Mouse (Mus musculus): Measurements from ENCODE around the gene Cd164l2.

The Cd164l2 gene

DNA sequence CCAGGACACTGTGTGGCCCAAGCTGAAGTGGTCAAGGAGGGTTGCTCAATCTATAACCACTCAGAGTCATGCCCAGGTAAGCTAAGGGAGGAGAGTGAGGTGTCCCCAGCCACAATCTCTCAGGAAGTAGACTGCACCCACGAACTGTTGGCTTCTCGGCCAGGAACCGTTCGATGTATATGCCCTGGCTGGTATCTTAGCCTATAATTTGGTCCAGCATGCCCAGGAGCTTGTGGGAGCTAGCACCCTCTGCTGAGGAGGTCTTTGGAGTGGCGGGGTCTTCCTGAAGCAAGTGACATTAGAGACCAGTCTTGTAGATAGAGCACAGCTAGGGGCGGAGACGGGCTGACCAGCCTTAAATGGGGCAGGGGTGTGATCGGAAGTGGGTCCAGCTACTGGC, 9.8 kb downstream of the Cd164l2 start:
- 90% methylated on average over 8 of the region's 8 CpGs for WGBS

DNA sequence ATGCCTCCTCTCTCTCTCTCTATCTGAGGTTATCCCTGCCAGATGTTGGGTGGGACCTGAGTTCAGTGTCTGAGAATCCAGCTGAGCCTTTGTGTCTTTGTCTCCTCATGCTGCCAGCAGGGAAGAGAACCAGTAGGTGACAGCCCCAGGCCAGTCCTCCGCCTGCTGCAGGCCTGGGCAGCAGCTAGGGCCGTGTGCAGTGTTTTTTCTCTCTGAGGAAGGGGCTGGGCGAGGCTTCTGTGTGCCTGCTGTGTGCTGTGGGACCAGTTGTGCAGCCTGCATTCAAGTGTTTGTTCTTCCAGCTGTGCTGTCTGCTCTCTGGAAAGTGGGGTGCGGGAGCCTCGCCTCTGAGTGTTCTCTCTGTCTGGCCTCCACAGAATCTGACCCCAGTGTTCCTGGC, 11.9 kb downstream of the Cd164l2 start:
- WGBS: 68% methylated on average over 5 of the region's 5 CpGs

DNA sequence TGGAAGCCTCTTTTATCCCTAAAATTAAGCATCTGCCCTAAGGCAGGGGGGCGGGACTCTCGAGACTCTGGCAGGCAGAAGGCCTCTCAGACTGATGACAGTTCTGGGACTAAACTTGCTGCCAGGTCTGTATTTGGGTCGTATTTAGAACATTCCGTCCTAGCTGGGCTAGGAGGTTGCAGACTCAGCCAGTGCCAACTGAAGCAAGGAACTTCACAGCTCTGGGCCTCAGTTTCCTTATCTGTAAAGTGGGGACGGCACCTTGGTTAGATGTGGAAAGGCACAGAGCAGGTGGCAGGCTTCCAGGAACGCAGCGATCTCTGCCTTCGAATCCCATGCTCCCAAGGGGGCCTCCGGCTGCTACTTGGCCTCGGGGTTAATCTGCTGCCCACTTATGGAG, 14.1 kb downstream of the Cd164l2 start:
- 63% methylated on average over 10 of the region's 10 CpGs for WGBS

DNA sequence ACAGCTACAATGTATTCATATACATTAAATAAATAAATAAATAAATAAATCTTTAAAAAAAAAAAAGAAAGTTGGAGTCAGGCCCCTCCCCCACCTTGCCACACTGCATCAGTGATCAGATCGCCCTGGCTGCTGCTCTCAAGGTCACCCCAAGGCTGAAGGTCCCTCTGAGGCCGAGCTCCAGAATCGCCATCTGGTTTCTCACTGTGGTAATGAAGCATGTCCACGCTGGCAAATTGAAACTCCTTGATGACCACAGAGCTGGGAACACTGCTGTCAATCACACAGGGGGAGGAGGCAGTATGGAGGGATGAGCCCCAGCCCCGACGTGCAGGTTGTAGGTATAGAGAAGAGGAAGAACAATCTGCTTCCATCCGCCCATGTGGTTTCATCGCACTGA, 15.7 kb downstream of the Cd164l2 start:
- 64% methylated on average over 8 of the region's 8 CpGs for WGBS

DNA sequence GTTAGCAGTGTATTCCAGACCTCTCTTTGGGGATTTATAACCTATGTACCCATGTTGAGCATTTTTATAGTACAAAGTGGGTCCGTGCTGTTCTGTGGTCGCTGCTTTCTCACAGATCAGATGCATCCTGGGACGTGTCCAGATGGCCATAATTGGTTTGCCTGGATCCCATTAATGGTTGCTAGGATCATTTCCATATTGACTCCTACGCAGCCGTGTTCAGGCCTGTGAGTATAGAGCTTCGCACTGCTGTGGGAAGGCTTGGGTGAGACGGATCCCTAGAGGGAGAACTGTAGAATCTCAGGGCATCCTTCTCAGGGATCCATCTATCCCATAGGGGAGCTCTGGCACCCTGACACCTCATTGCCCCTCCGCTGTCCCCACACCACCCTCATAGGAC, 17.7 kb downstream of the Cd164l2 start:
- WGBS: 79% methylated on average over 8 of the region's 8 CpGs

DNA sequence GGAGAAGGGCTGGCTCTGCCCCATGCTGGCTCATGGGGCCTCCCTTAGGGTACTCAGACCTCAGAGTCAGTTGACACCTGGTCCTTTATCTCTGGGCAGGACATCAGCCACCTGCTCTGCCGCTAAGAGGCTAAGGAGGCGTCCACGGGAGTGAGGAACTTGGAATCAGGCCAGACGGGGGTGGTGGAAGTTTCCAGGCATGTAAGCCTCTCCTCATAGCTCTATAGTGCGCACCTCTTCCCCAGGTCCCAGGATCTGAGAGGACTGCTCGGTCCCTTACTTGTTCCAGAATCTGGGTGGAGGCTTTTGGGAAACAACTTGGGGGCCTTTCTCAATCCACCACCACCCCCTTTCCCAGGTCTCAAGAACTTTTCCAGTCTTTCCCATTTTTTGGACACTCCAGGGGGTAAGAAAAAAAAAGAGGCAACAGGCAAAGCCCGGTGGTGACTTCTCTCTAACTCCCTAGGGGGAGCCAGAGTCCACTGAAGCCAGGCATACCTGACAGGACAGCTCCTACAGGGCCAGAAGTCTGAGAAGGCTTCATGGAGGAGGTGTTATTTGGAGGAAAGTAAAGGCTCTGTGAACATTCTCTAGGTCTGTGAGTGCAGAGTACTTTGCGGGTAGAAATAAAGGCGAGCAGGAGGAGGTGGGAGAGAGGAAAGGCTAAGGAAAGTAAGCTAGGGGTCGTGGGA, 21.5 kb downstream of the Cd164l2 start:
- WGBS: 45% methylated on average over 10 of the region's 10 CpGs

DNA sequence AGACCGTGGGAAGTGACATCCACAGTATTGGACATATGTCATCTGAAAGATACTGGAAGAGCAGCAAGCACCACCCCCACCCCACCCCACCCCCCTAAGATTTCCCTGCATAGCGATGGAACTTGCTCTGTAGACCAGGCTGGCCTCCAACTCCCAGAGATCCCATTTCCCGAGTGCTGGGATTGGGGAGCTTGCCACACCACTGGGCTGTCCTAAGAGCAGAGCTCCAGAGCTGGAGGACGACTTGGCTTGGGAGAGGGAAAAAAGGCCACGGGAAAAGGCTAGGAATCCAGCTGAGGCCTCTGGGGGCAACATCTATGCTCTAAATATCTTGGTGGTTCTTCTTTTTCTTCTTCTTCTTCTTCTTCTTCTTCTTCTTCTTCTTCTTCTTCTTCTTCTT, 22.8 kb downstream of the Cd164l2 start:
- WGBS: 72% methylated on average over 5 of the region's 5 CpGs

DNA sequence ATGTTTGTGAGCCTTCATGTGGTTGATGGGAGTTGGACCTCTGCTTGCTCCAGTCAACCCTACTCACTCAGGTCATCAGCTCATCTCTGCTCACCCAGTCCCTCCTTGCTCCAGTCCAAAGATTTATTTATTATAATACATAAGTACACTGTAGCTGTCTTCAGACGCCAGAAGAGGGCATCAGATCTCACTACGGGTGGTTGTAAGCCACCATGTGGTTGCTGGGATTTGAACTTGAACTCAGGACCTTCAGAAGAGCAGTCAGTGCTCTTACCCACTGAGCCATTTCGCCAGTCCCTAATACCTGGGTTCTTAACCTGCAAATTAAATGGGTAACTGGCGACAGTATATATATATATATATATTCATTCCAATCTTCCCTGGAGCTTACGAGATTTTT, 23.5 kb downstream of the Cd164l2 start:
- 82% methylated on average over 5 of the region's 5 CpGs for WGBS

DNA sequence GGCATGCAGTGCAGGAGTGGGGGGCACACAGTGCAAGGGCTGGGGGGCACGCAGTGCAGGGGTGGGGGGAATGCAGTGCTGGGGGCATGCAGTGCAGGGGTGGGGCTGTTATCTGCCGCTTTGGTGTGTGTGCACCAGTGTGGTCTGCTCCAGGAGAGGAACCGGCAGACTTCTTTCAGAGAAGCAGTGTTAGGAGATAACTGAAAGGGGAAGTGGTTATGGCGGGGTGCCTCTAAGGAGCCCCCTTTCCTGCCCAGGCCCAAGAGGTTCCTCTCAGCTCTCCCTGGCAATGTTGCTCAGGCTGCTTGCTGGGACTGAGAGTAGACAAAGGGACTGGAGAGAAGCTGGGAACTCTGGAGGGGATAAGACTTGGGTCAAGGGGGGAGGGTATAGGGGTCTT, 26.0 kb downstream of the Cd164l2 start:
- WGBS: 71% methylated on average over 4 of the region's 4 CpGs

DNA sequence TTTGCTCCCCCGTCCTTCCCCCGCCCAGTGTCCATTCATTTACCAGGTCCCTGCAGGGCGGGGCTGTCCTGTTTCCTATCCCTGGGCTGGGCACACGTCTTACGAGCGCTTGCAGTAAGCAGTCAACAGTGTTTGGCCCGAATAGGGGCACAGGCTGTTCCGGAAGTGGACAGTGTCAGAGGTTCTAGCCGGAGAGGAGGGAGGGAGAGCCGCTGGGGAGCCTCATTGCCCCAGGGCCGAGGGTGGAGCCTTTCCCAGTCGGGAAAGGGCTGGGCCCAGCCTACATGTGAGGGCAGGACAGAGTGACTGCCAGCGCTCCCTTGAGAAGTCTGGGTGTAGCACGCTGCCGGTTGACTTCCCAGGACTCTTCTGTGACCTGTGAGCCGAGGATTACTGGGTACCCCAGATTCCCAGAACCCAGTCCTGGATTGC, 28.6 kb downstream of the Cd164l2 start, which contains the start of gene Map3k6:
Gene Map3k6 (plus strand): TSS at position 329 of the 432 bp plus-strand sequence.
- 34% methylated on average over 16 of the region's 16 CpGs for WGBS

DNA sequence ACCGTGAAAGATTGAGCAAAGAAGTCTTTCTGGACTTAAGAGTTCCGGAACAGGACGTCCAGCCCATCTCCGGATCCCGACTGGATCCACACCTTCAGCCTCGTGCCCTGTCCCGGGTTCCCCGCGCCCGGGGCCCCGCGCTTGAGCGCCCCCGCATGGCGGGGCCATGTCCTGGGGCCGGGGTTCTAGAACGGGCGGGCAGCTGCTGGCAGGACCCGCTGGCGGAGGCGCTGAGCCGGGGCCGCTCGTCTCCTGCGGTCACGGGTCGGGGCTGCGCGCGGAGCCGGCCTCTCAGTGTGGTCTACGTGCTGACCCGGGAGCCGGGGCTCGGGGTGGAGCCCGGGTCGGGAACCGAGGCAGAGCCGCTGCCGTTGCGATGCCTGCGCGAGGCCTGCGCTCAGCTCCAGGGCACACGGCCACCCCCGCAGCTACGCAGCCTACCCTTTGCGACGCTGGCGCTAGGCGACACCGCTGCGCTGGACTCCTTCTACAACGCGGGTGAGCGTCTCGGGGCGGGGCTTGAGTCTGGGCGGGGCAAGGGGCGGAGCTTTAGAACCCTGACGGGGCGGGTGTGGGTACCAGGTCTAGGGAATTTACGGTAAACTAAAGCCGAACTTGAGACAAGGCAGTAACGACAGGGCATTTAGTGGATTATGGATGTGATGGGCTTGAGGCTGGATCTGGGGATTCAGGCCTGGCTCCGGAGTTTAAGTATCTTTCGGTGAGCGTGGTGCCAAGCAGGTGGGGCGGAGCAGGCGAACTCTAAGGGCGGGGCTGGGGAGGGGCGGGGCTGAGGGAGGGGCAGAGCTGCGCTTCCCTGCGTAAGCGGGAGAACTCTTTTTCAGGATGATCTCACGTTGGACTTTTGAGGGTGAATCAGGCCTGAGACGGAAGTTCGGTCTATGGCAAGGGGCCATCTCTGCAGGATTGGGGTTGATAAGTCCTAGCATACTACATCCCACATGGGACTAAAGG, 29.3 kb downstream of the Cd164l2 start:
- 1% methylated on average over 78 of the region's 78 CpGs for WGBS

DNA sequence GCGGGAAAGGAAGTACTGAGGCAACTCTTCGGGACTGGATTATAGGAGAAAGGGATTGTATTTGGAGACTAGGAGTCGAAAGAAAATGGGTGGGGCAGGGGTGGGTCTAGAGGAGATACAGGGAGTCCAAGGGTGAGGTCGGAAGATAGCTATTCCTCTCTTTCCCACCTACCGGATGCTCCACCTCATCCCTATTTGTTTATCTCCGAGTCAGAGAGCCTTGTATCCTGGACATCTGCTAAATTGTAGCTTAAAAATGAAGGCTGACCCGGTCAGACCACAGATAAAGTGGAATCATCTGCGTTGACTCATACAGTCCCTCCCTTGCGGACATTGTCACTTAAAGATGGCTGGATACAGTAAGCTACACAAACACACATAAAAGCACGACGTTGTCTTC, 30.0 kb downstream of the Cd164l2 start:
- WGBS: 38% methylated on average over 11 of the region's 11 CpGs

DNA sequence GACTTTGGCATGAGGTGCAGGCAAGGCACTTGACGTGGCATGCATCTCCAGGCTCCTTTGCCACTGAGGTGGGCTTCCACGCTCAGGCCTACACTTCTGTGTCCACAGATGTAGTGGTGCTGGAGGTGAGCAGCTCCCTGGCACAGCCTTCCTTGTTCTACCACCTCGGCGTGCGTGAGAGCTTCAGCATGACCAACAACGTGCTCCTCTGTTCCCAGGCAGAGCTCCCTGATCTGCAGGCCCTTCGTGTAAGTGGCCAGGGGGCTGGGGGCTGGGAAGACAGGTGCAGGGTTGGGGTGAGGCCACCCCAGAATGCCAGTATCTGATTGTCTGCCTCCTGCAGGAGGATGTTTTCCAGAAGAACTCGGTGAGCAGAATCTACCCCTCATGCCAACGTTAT, 30.8 kb downstream of the Cd164l2 start:
- WGBS: 78% methylated on average over 9 of the region's 9 CpGs

DNA sequence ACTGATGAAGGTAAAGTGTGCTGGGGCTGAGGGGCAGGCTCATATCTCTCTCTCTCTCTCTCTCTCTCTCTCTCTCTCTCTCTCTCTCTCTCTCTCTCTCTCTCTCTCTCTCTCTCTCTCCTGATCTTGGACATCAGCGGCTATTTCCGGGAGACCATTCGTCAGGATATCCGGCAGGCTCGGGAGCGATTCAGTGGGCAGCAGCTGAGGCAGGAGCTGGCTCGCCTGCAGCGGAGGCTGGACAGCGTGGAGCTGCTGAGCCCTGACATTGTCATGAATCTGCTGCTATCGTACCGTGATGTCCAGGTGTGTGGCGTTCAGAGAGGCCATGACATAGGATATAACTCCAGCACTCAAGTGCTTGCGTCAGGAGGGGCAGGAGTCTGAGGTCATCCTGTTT, 31.6 kb downstream of the Cd164l2 start:
- 69% methylated on average over 13 of the region's 13 CpGs for WGBS

DNA sequence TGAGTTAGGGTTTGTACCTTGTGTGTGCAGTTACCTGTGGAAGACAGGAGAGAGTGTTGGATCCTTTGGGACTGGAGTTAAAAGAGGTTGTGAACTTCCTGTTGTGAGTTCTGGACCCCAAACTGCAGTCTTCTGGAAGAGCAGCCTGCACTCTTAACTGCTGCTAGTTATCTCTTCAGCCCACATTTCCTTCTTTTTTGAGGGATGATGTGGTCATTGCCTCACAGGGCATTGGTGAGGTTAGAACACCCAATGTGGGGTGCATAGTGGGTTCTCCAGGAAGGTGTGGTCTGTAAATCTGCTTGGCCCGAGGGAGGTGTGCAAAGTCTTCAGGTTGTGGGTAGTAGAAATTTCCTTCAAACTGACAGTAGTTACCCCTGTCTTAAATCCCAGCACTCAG, 32.4 kb downstream of the Cd164l2 start:
- 89% methylated on average over 1 of the region's 1 CpGs for WGBS

DNA sequence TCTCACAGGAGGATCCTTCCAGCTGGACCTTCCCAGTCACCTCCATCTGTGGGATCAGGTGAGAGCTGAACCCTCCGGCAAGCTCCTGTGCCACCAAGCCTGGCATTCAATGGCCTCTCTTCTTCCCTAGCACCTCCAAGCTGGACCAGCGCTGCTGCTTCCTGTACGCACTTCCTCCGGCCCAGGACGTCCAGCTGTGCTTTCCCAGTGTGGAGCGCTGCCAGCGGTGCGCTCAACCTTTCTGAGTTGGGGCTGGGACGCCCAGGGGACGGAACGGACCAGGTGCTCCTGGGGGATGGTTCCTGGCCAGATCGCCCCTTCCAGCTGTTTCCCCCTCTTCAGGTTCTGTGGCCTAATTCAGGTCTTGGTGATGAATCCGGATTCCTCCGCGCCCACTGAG, 35.1 kb downstream of the Cd164l2 start:
- 48% methylated on average over 15 of the region's 15 CpGs for WGBS

DNA sequence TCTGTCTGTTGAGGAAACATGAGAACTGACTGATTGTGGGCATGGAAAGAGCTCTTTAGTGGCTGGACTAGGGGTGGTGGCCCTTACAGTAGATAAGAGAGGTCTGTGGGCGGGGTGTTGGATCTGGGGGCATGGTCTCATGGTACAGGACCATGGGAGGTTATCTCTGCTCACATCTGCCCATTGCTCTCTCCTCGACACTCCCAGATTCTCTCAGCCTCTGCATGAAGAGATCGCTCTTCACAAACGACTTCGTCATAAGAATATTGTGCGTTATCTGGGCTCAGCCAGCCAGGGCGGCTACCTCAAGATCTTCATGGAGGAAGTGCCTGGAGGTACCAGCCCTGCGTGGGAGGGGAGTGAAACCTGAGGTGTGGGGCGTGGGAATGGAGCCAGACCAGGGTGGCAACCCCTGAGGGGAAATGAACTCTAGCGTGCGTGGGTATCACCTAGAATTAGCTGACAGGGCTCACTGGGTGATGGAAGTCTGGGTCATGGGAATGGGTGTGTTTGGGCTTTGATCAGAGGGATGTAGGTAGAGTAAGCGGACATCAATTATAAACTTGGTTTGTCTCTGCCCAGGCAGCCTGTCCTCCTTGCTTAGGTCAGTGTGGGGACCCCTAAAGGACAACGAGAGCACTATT, 36.0 kb downstream of the Cd164l2 start:
- WGBS: 78% methylated on average over 13 of the region's 13 CpGs

DNA sequence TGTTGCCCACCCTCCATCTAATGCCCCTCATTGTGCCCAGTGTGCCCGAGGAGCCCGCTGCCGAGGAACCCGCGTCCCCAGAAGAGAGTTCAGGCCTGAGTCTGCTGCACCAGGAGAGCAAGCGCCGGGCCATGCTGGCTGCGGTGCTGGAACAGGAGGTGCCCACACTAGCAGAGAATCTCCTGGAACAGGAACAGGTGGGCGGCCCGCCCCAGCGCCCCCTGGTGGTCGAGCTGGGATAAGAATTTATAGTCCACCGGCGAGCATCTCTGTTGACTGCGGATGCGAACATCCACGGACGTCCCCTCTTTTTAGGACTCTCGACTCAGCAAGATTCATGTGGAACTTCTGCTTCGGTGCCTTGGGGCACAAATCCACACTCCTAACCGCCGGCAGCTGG, 38.7 kb downstream of the Cd164l2 start:
- WGBS: 5% methylated on average over 22 of the region's 22 CpGs

DNA sequence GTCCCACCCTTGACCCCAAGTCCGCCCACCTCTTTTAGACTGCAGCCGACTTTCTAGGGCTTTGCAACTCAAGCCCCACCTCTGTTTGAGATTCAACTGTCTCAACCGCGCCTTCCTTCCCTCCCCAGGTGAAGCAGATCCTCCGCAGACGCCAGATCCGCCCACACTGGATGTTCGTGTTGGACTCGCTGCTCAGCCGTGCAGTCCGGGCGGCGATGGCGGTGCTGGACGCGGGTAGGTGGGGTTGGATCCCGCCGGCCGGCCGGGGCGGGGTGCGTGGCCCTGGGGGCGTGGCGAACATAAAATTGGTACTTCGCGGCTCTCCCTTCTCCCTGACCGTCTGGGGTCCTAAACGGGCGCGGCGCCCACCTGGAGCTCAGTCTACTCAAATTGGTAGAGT, 39.3 kb downstream of the Cd164l2 start:
- 15% methylated on average over 31 of the region's 31 CpGs for WGBS

DNA sequence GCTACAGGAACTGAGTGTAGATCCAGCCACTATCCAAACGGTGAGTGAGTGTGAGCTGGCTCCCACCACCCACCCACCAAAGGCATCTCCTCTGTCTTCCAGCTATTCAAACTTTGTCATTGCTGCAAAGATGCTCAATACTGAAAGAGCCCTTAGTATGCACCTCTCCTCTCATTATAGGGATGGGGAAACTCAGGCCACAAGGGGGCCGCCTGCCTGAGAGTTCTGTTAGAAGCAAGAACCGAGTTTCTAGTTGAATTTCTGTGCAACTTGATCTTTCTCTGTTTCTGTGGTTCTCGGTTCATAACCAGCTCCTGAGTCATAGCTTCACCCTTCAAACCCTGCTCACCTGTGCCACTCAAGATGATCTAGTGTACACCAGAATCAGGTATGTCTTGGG, 40.2 kb downstream of the Cd164l2 start:
- 54% methylated on average over 4 of the region's 4 CpGs for WGBS

DNA sequence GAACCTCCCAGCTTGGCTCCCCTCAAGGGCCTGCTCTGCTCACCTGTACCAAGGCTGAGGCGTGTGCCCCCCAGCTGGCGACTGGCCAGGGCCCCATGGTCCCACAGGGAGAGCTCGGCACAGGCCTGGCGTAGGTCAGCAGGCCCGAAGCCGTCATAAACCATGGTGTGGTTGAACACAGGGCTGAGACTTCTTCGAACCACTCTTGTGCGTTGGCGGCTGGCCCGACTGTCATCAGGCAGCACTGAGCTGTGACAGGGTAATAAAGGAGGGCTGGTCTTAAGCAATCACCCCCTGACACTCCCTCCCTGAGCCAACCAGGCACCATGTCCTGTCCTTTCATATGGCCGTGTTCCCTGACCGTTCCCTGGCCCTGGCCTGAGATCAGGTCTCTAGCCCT, 41.5 kb downstream of the Cd164l2 start:
- WGBS: 88% methylated on average over 12 of the region's 12 CpGs

DNA sequence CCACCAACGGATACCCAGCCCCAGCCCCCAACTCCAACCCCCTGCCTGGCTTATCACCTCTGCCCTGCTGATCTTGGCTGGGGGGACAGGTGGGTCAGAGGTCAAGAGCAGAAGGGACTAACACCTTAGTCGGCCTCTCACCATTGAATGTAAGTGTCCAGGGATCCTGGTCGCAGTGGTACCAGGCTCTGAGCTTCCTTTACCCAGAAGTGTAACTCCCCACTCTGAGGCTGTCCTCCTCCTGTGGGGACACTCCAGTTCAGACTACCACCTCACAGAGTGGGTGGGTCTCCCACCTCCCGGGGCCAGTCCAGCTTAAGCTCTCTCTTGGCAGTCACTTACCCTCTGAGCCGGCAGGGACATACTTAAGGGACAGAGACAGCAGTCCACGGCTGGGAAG, 43.5 kb downstream of the Cd164l2 start:
- 74% methylated on average over 6 of the region's 6 CpGs for WGBS
